ENCODE assay signal across 8 mouse cellular contexts in genomic region chr1:72123434-72124297, GRCm38 (mm10).
A peak's percentile ranks its signal among the peaks of the same experiment; 100 is the strongest.
DNase-seq lines count a peak whose midpoint lies in the region; ATAC-seq and TF ChIP-seq lines count a peak whose summit lies in the region.

No protein-coding gene starts in this region.

- H3K36me3 ChIP-seq in CH12.LX (replicated peaks in 1 of 2; ENCODE audit: control insufficient read depth in 1 of 2, insufficient read depth in 1 of 2, low read length in 1 of 2) = no peaks in the 10 kb centered on the region
- no peaks in the 10 kb centered on the region for H3K36me3 ChIP-seq in forebrain, embryonic 13.5 days (ENCODE audit: poor library complexity, severe bottlenecking)
- H3K36me3 ChIP-seq in thymus, adult 2 months (ENCODE audit: control insufficient read depth, insufficient read depth, low read length) = no peaks in the 10 kb centered on the region

- no peak overlapping the region for H3K27ac ChIP-seq in CH12.LX (ENCODE audit: insufficient read depth, low read depth)
- no peak overlapping the region for H3K27ac ChIP-seq in forebrain, embryonic 13.5 days
- H3K27ac ChIP-seq in thymus, adult 2 months (ENCODE audit: control insufficient read depth, insufficient read depth, low read length) = no peak overlapping the region

- peak; percentile 94 for ATAC-seq in forebrain, embryonic 13.5 days
- peak; percentile 89 for ATAC-seq in neutrophil, adult 5-6 weeks (ENCODE audit: extremely low read depth, insufficient number of reproducible peaks, low FRiP score, poor library complexity, severe bottlenecking)

- no peak overlapping the region for H3K4me3 ChIP-seq in CH12.LX (replicated peaks in 1 of 3; ENCODE audit: low read depth in 2 of 3, low read length in 2 of 3, poor library complexity in 1 of 3)
- H3K4me3 ChIP-seq in forebrain, embryonic 13.5 days = no peak overlapping the region
- no peak overlapping the region for H3K4me3 ChIP-seq in lung, adult 2 months (replicated peaks; ENCODE audit: extremely low read depth, low read depth, low read length)
- no peak overlapping the region for H3K4me3 ChIP-seq in thymus, adult 2 months (ENCODE audit: control insufficient read depth, insufficient read depth, low read length)

- TF ChIP-seq CTCF in CH12.LX (conservative IDR thresholded peaks at IDR 0.05 in 1 of 2, IDR thresholded peaks at IDR 0.05 in 1 of 2; ENCODE audit: low read depth in 2 of 2, low read length in 2 of 2) = peak; percentile 46 to 88; a peak in 3 of 4 replicates
- peak; percentile 97 for TF ChIP-seq CTCF in lung, adult 2 months (IDR thresholded peaks at IDR 0.05; ENCODE audit: insufficient read depth, low read length)
- peak; percentile 86; the same call in 1 of the 2 replicates for TF ChIP-seq CTCF in thymus, adult 2 months (IDR thresholded peaks at IDR 0.05; ENCODE audit: borderline replicate concordance, control insufficient read depth, extremely low read depth, insufficient read depth, low read length, poor library complexity)

- peak; percentile 93 for TF ChIP-seq RAD21 in CH12.LX (IDR thresholded peaks at IDR 0.05; ENCODE audit: low read depth, low read length)

- H3K27me3 ChIP-seq in CH12.LX (replicated peaks) = no peaks in the 10 kb centered on the region
- H3K27me3 ChIP-seq in forebrain, embryonic 13.5 days = no peaks in the 10 kb centered on the region
- no peaks in the 10 kb centered on the region for H3K27me3 ChIP-seq in thymus, adult 2 months (ENCODE audit: control insufficient read depth, insufficient read depth, low read length)

- intact Hi-C loops in heart, postnatal 10 days (cut with DNase I) = loop anchor here (5.0 to 10.0 kb wide), 5 partner anchors 111 to 836 kb away; partner anchors contain the start of gene Fn1

- TF ChIP-seq EP300 in CH12.LX (IDR thresholded peaks at IDR 0.05; ENCODE audit: low read length) = no peak

- in situ Hi-C loops in CH12.LX (cut with MboI; ENCODE audit: low pct_ligation_motif_present, low pct_unique_long_range_greater_than_20kb, low sequenced_read_pairs) = loop anchor here (25.0 kb wide), 1 partner anchor 836 kb away; no protein-coding TSS in a partner anchor

- dilution Hi-C loops in CH12.LX (cut with MboI; ENCODE audit: extremely low pct_ligation_motif_present, extremely low pct_unique_long_range_greater_than_20kb, low sequenced_read_pairs) = no loop called here

- TF ChIP-seq POLR2A in CH12.LX (IDR thresholded peaks at IDR 0.05; ENCODE audit: low read depth, low read length) = no peak
- TF ChIP-seq POLR2A in lung, adult 2 months (IDR thresholded peaks at IDR 0.05; ENCODE audit: borderline replicate concordance, extremely low read depth, low read depth, low read length) = no peak
- TF ChIP-seq POLR2A in thymus, adult 2 months (IDR thresholded peaks at IDR 0.05; ENCODE audit: control insufficient read depth, extremely low read depth, insufficient read depth, low read length, poor library complexity) = no peak

- H3K79me2 ChIP-seq in CH12.LX (replicated peaks; ENCODE audit: control insufficient read depth, extremely low read depth, insufficient read depth, poor library complexity, severe bottlenecking) = no peaks in the 10 kb centered on the region

- DNase-seq in CH12.LX (ENCODE audit: extremely low read depth) = peak; percentile 75
- DNase-seq in c-Kit-positive CD71-negative TER-119-negative erythroid progenitor cells, embryonic 14.5 days (ENCODE audit: low read depth) = peak; percentile 68
- DNase-seq in heart, postnatal 10 days = peak; percentile 87 to 94
- peak; percentile 16 for DNase-seq in large intestine, adult 2 months (ENCODE audit: low read depth, low spot score)
- peak; percentile 85 for DNase-seq in lung, adult 2 months
- peak; percentile 77 for DNase-seq in thymus, adult 2 months

- H3K9me3 ChIP-seq in CH12.LX (replicated peaks; ENCODE audit: low read length) = no peaks in the 10 kb centered on the region
- H3K9me3 ChIP-seq in forebrain, embryonic 13.5 days (replicated peaks) = no peaks in the 10 kb centered on the region

- 25% methylated on average over 23 of the region's 23 CpGs for WGBS in forebrain, embryonic 13.5 days
- WGBS in large intestine, adult 2 months = 30% methylated on average over 23 of the region's 23 CpGs
- 28% methylated on average over 23 of the region's 23 CpGs for WGBS in lung, adult 2 months
- WGBS in thymus, adult 2 months = 34% methylated on average over 23 of the region's 23 CpGs

- 0 out of 2 replicates have a peak overlapping the region, but pooled peaks have one; percentile 10 for H3K4me2 ChIP-seq in CH12.LX (ENCODE audit: insufficient read depth, low read depth, poor library complexity, severe bottlenecking)
- H3K4me2 ChIP-seq in forebrain, embryonic 13.5 days = peak overlapping the region; percentile 35

- H3K4me1 ChIP-seq in CH12.LX (ENCODE audit: control insufficient read depth in 1 of 2, insufficient read depth in 2 of 2) = no peaks in the 10 kb centered on the region
- no peaks in the 10 kb centered on the region for H3K4me1 ChIP-seq in forebrain, embryonic 13.5 days
- H3K4me1 ChIP-seq in lung, adult 2 months (ENCODE audit: control insufficient read depth, insufficient read depth, low read length) = no peaks in the 10 kb centered on the region
- no peaks in the 10 kb centered on the region for H3K4me1 ChIP-seq in thymus, adult 2 months (replicated peaks; ENCODE audit: control insufficient read depth, insufficient read depth, low read length)

- H3K9ac ChIP-seq in CH12.LX (ENCODE audit: insufficient read depth, low read depth) = no peak overlapping the region
- H3K9ac ChIP-seq in forebrain, embryonic 13.5 days = no peak overlapping the region; the same call in 1 of the 2 replicates

TF ChIP-seq in CH12.LX, 34 proteins besides CTCF, POLR2A, EP300 and RAD21:
- TF ChIP-seq SMC3 (IDR thresholded peaks at IDR 0.05; ENCODE audit: low read depth, low read length) (peak; percentile 82), SIN3A (IDR thresholded peaks at IDR 0.05; ENCODE audit: low read length) (no peak), ZC3H11A (IDR thresholded peaks at IDR 0.05; ENCODE audit: low read depth, low read length) (no peak)

Comparison
In these comparisons a context has a peak if more than half of its experiments do, and no peak if none do; other contexts are left out.
1. DNase-seq: peak in every context shown above with its lines; median percentile 90 in heart, postnatal 10 days; 85 in lung, adult 2 months; 77 in thymus, adult 2 months; 75 in CH12.LX; 68 in c-Kit-positive CD71-negative TER-119-negative erythroid progenitor cells, embryonic 14.5 days; 16 in large intestine, adult 2 months.